Mouse (Mus musculus): Measurements from ENCODE around the gene Bcl9.

DNA sequence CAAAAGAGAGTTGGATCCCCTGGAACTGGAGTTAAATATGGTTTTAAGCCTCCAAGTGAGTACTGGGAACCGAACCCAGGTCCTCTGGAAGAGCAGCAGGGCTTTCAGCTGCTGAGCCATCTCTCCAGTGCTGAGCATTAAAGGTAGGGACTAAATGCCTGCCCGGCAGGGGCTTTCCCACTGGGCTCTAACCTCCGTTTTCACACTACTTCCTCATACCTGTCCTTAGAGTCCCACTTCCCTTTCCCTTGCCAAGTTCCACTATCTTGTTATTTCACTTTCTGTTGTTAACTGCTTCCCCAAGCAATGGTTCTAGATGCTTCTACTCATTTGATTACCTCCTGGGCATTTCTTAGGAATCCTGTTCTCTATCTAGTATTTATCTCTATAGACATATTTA, 65.4 kb downstream of the Bcl9 start:
- TF ChIP-seq CHD1 (IDR thresholded peaks at IDR 0.05; ENCODE audit: low read depth, low read length) = no peak
- no peak for TF ChIP-seq POLR2AphosphoS2 (IDR thresholded peaks at IDR 0.05; ENCODE audit: low read length)
- TF ChIP-seq ZNF384 (IDR thresholded peaks at IDR 0.05; ENCODE audit: low read depth, low read length) = no peak
- TF ChIP-seq ETS1 (IDR thresholded peaks at IDR 0.05; ENCODE audit: low read depth, low read length) = peak; percentile 79
- TF ChIP-seq CTCF (IDR thresholded peaks at IDR 0.05 in 2 of 3, conservative IDR thresholded peaks at IDR 0.05 in 1 of 3; ENCODE audit: control insufficient read depth in 1 of 3, insufficient read depth in 1 of 3, low read depth in 2 of 3, low read length in 3 of 3, poor library complexity in 1 of 3, severe bottlenecking in 1 of 3) = no peak
- TF ChIP-seq USF2 (IDR thresholded peaks at IDR 0.05; ENCODE audit: borderline replicate concordance in 1 of 2, insufficient read depth in 1 of 2, low read depth in 1 of 2, low read length in 2 of 2) = no peak
- no peak for TF ChIP-seq CHD2 (IDR thresholded peaks at IDR 0.05; ENCODE audit: low read length)
- TF ChIP-seq POLR2A (IDR thresholded peaks at IDR 0.05; ENCODE audit: control insufficient read depth in 1 of 2, insufficient read depth in 1 of 2, low read depth in 1 of 2, low read length in 2 of 2, poor library complexity in 1 of 2) = peak in 1 of 2 experiments; percentile 11; a peak in 1 of 4 replicates
